Mouse (Mus musculus): ENCODE data around the gene Nr6a1. TPM values are rescaled to one million over a fixed set of nuclear protein-coding genes. Genes with fewer than 3 reads are reported as not detected.

Gene Nr6a1
- polyA plus RNA-seq, 1 experiment: 7.9 TPM

DNA sequence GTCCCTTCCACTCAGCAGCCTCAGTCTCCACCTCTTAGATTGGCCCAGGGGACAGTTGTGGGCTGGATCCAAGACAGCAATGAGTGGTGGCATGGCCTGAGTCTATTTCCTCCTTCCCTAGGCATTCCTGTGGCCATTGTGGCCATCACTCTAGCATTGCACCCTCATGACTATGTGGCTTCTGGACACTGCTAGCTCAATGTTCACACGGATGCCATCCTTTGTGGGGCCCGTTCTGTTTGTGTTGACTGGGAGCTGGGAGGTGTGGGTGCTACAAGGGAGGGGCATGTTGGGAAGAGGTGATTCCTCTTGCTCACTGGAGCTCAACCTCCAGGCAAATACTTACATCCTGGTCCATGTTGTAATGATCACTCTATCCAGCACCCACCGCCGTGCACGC lies 245.3 kb downstream of the Nr6a1 start:
- no peak for TF ChIP-seq CTCF (IDR thresholded peaks at IDR 0.05; ENCODE audit: extremely low read depth, insufficient read depth, low read length)
- TF ChIP-seq POLR2A (IDR thresholded peaks at IDR 0.05; ENCODE audit: extremely low read depth, insufficient read depth, low read length): no peak
- H3K4me3 ChIP-seq (ENCODE audit: insufficient read depth, low read length): no peak overlapping the region
- H3K27ac ChIP-seq (ENCODE audit: insufficient read depth, low read length): no peak overlapping the region
- no peaks in the 10 kb centered on the region for H3K4me1 ChIP-seq (ENCODE audit: control insufficient read depth, insufficient read depth, low read length)

DNA sequence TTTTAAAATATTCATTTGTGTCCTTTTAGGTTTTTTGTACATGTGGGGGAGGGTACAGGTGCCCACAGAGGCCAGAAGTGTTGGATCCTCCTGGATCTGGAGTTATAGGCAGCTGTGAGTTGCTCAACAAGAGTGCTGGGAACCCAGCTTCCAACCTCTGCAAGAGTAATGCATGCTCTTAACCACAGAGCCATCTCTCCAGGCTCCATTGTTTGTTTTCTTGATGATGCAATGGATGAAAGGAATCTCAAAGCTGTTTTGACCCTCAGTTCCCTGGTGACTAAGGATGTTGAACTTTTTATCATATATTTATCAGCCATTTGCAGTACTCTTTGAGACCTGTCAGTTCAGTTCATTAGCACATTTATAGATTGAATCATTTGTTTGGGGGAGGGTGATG lies 248.5 kb downstream of the Nr6a1 start:
- H3K4me1 ChIP-seq (ENCODE audit: control insufficient read depth, insufficient read depth, low read length): no peaks in the 10 kb centered on the region
- no peak overlapping the region for H3K27ac ChIP-seq (ENCODE audit: insufficient read depth, low read length)
- TF ChIP-seq CTCF (IDR thresholded peaks at IDR 0.05; ENCODE audit: extremely low read depth, insufficient read depth, low read length): no peak
- TF ChIP-seq POLR2A (IDR thresholded peaks at IDR 0.05; ENCODE audit: extremely low read depth, insufficient read depth, low read length): no peak
- no peak overlapping the region for H3K4me3 ChIP-seq (ENCODE audit: insufficient read depth, low read length)

DNA sequence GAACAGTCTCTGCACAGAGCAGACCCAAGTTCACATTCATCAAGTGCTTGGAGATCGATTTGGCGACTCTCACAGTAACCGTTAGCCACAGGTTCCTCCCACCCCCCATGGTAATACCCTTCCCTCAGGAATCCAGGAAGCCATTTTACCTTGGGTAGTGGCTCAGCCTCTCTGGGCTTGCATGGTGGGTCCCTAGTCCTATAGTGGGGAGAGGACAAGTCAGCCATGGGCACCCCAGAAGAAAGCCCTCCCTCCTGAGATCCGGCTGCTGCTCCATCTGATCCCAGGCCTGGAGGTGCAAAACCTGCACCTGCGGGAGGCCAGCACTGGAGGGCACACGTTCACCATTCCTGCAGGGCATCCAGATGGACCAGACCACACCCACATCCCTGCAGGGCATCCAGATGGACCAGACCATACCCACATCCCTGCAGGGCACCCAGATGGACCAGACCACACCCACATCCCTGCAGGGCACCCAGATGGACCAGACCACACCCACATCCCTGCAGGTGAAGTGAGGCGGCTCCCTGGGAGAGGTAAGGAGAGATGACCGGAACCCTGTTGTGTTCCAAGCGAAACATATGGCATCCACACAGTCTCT lies 252.0 kb downstream of the Nr6a1 start:
- Histone ChIP-seq H3K4me1 (ENCODE audit: control insufficient read depth, insufficient read depth, low read length) (no peaks in the 10 kb centered on the region), H3K27ac (ENCODE audit: insufficient read depth, low read length) (no peak overlapping the region), H3K4me3 (ENCODE audit: insufficient read depth, low read length) (no peak overlapping the region)
- no peak for TF ChIP-seq POLR2A (IDR thresholded peaks at IDR 0.05; ENCODE audit: extremely low read depth, insufficient read depth, low read length)
- 0 out of 2 replicates have a peak, but pooled peaks have one; percentile 8 for TF ChIP-seq CTCF (IDR thresholded peaks at IDR 0.05; ENCODE audit: extremely low read depth, insufficient read depth, low read length)

Other genes with a start within 250 kb of the Nr6a1 start
- gene Nr5a1, start 213.1 kb downstream of the Nr6a1 start, polyA plus RNA-seq (2012; rRNA removed): 0.06 and 0.08 TPM in 2 replicates
- gene Olfml2a, start 4.3 kb upstream of the Nr6a1 start, polyA plus RNA-seq (2012; rRNA removed): 2.0 TPM in 2 replicates
- 1.0 and 1.1 TPM in 2 replicates for gene Wdr38, start 69.8 kb upstream of the Nr6a1 start, polyA plus RNA-seq (2012; rRNA removed)
- gene Arpc5l, start 77.7 kb upstream of the Nr6a1 start, polyA plus RNA-seq (2012; rRNA removed): 108 and 112 TPM in 2 replicates
- gene Rpl35, start 77.9 kb upstream of the Nr6a1 start, polyA plus RNA-seq (2012; rRNA removed): 254 and 275 TPM in 2 replicates
- gene Golga1, start 137.9 kb upstream of the Nr6a1 start, polyA plus RNA-seq (2012; rRNA removed): 40.2 and 45.0 TPM in 2 replicates